Mouse (Mus musculus) stomach, embryonic 15.5 days (tissue): ENCODE data around the gene Pnmal2. TPM values are rescaled to one million over a fixed set of nuclear protein-coding genes. Genes with fewer than 3 reads are reported as not detected.

Experiments
- ATAC-seq: fragments of 200-750 bp; cut with Nextera tagmentation; 2 replicates; pipeline ENCODE4 v1.8.0; 2017; ENCODE audit warnings: low read depth, moderate number of reproducible peaks, moderate TSS enrichment; ENCODE audit not compliant: insufficient read depth, low FRiP score
- H3K27ac ChIP-seq: fragments of 300-500 bp; sonication (generic); 2 replicates; pipeline ENCODE4 v1.5.1; 2015; ENCODE audit warnings: mild to moderate bottlenecking, inconsistent platforms
- H3K27me3 ChIP-seq: fragments of 300-500 bp; sonication (generic); replicated peaks from 2 replicates; pipeline ENCODE4 v1.6.1; 2015; ENCODE audit warnings: inconsistent platforms
- H3K36me3 ChIP-seq: fragments of 300-500 bp; sonication (generic); 2 replicates; pipeline ENCODE4 v1.6.1; 2015; ENCODE audit warnings: inconsistent platforms
- H3K4me1 ChIP-seq: fragments of 300-500 bp; sonication (generic); 2 replicates; pipeline ENCODE4 v1.6.1; 2015; ENCODE audit warnings: inconsistent platforms
- H3K4me2 ChIP-seq: fragments of 300-500 bp; sonication (generic); 2 replicates; pipeline ENCODE4 v1.6.1; 2015; ENCODE audit warnings: mild to moderate bottlenecking, inconsistent platforms
- H3K4me3 ChIP-seq: fragments of 300-500 bp; sonication (generic); replicated peaks from 2 replicates; pipeline ENCODE4 v1.5.1; 2015; ENCODE audit warnings: inconsistent platforms
- H3K9ac ChIP-seq: fragments of 300-500 bp; sonication (generic); 2 replicates; pipeline ENCODE4 v1.6.1; 2015; ENCODE audit warnings: inconsistent platforms
- H3K9me3 ChIP-seq: fragments of 300-500 bp; sonication (generic); 2 replicates; pipeline ENCODE4 v1.6.1; 2016; ENCODE audit warnings: inconsistent platforms
- WGBS: fragments of 180-500 bp; shearing (Covaris S2); methylation state at CpG from one replicate; pipeline ENCODE4 v1.1.7; 2015; 5-methylcytosine and 5-hydroxymethylcytosine counted together
- polyA plus RNA-seq: library from polyadenylated mRNA; unstranded; fragments of >200 nt; fragmentation: Nextera tagmentation; extraction: Ambion mirVana; gene quantifications from 2 replicates; pipeline ENCODE4 v1.2.1, GENCODE M21; 2015

The Pnmal2 gene
- polyA plus RNA-seq, 1 experiment from 2014 or later, result 10.2 TPM

- H3K9me3 ChIP-seq, result no peaks in the 10 kb centered on the region
- H3K4me3 ChIP-seq, result no peak overlapping the region
- H3K27me3 ChIP-seq, result no peaks in the 10 kb centered on the region
- H3K4me2 ChIP-seq, result no peak overlapping the region
- ATAC-seq, result no peak
- H3K36me3 ChIP-seq, result peaks cover 40% of the 10 kb centered on the region
- H3K27ac ChIP-seq, result no peak overlapping the region
- H3K4me1 ChIP-seq, result peaks cover 46% of the 10 kb centered on the region
- 70% methylated on average over 13 of the region's 13 CpGs for WGBS
- H3K9ac ChIP-seq, result no peak overlapping the region
Measured at GRCm38 (mm10) chr7:16919395-16920149, 24.9 kb upstream of the Pnmal2 start.

GRCm38 (mm10) chr7:16920150-16920579 lies 24.3 kb upstream of the Pnmal2 start:
- H3K4me3 ChIP-seq, result no peak overlapping the region
- H3K9me3 ChIP-seq, result no peaks in the 10 kb centered on the region
- H3K4me2 ChIP-seq, result no peak overlapping the region
- peaks cover 46% of the 10 kb centered on the region for H3K4me1 ChIP-seq
- H3K27me3 ChIP-seq, result no peaks in the 10 kb centered on the region
- 78% methylated on average over 7 of the region's 7 CpGs for WGBS
- no peak for ATAC-seq
- H3K27ac ChIP-seq, result no peak overlapping the region
- no peak overlapping the region for H3K9ac ChIP-seq
- H3K36me3 ChIP-seq, result peaks cover 34% of the 10 kb centered on the region

DNA sequence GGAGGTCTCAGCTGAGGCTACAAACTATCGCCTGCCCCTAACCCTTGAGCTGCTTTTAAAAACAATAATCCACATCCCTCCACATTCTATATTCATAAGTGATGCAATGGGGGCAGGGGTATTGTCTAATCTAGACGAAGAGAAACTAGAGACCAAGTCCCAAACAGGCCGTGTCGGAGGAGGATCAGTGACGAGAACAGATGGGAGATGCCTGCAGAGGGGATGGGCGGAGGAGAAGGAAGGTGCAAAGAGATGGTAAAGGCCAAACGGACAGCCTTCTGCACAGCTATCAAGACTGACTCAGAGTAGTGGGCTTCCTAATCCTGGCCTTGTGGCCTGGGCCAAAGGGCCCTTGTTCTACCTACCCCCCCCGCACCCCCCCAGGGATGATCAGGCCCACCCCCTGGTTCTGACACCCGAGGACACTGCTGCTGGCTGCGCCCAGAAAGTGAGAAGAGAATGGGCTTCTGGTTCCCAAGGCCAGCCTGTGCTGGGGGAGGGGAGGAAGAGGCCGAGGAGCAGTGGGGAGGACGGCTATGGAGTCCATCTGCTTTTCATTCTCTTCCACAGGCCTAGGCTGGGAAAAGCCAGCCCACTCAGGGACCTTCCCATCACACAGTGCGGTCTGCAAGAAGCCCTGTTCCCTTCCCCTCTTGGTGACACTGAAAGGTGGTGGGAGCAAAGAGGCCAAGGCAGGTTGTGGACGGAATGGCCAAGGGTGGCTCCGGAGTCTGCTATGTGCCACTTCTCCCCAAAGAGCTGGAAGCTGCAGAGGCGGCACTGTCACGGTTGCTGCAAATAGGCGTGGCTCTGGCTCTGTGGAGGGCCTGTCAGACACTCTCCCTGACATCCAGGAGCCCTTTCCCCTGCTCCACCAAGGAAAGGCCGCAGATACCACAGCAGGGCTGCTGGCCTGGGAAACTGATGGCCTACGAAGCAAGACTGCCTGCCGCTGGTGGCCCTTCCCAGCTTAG lies 23.4 kb upstream of the Pnmal2 start:
- no peak for ATAC-seq
- peak overlapping the region; percentile 97 for H3K9ac ChIP-seq
- 43% methylated on average over 21 of the region's 21 CpGs for WGBS
- no peaks in the 10 kb centered on the region for H3K9me3 ChIP-seq
- no peaks in the 10 kb centered on the region for H3K27me3 ChIP-seq
- peaks cover 27% of the 10 kb centered on the region for H3K36me3 ChIP-seq
- peaks cover 46% of the 10 kb centered on the region for H3K4me1 ChIP-seq
- peak overlapping the region; percentile 72 for H3K27ac ChIP-seq
- H3K4me3 ChIP-seq, result peak overlapping the region; percentile 98
- H3K4me2 ChIP-seq, result peak overlapping the region; percentile 78

GRCm38 (mm10) chr7:16921881-16922335 lies 22.6 kb upstream of the Pnmal2 start:
- no peaks in the 10 kb centered on the region for H3K9me3 ChIP-seq
- ATAC-seq, result no peak
- H3K9ac ChIP-seq, result peak overlapping the region; percentile 97; the same call in 1 of the 2 replicates
- peaks cover 20% of the 10 kb centered on the region for H3K36me3 ChIP-seq
- H3K4me2 ChIP-seq, result peak overlapping the region; percentile 78
- no peaks in the 10 kb centered on the region for H3K27me3 ChIP-seq
- H3K27ac ChIP-seq, result peak overlapping the region; percentile 72
- H3K4me1 ChIP-seq, result peaks cover 46% of the 10 kb centered on the region
- 34% methylated on average over 6 of the region's 6 CpGs for WGBS
- H3K4me3 ChIP-seq, result peak overlapping the region; percentile 98

- H3K27me3 ChIP-seq, result no peaks in the 10 kb centered on the region
- no peak for ATAC-seq
- peak overlapping the region; percentile 78 for H3K4me2 ChIP-seq
- peak overlapping the region; percentile 72 for H3K27ac ChIP-seq
- H3K4me3 ChIP-seq, result peak overlapping the region; percentile 98
- peaks cover 14% of the 10 kb centered on the region for H3K36me3 ChIP-seq
- H3K4me1 ChIP-seq, result peaks cover 46% of the 10 kb centered on the region
- 34% methylated on average over 10 of the region's 10 CpGs for WGBS
- H3K9me3 ChIP-seq, result no peaks in the 10 kb centered on the region
- H3K9ac ChIP-seq, result peak overlapping the region; percentile 97
Measured at GRCm38 (mm10) chr7:16922360-16922973, 22.0 kb upstream of the Pnmal2 start.

- WGBS, result under 1% methylated on average over 57 of the region's 57 CpGs
- ATAC-seq, result no peak; the same call in 1 of the 2 replicates
- Histone ChIP-seq H3K27me3 (no peaks in the 10 kb centered on the region), H3K4me3 (peak overlapping the region; percentile 98), H3K36me3 (peaks cover 4% of the 10 kb centered on the region; the same call in 1 of the 2 replicates), H3K9ac (peak overlapping the region; percentile 97), H3K4me1 (peaks cover 39% of the 10 kb centered on the region), H3K4me2 (peak overlapping the region; percentile 78), H3K27ac (peak overlapping the region; percentile 97), H3K9me3 (no peaks in the 10 kb centered on the region)
Measured at GRCm38 (mm10) chr7:16923283-16924036, 21.0 kb upstream of the Pnmal2 start.

DNA sequence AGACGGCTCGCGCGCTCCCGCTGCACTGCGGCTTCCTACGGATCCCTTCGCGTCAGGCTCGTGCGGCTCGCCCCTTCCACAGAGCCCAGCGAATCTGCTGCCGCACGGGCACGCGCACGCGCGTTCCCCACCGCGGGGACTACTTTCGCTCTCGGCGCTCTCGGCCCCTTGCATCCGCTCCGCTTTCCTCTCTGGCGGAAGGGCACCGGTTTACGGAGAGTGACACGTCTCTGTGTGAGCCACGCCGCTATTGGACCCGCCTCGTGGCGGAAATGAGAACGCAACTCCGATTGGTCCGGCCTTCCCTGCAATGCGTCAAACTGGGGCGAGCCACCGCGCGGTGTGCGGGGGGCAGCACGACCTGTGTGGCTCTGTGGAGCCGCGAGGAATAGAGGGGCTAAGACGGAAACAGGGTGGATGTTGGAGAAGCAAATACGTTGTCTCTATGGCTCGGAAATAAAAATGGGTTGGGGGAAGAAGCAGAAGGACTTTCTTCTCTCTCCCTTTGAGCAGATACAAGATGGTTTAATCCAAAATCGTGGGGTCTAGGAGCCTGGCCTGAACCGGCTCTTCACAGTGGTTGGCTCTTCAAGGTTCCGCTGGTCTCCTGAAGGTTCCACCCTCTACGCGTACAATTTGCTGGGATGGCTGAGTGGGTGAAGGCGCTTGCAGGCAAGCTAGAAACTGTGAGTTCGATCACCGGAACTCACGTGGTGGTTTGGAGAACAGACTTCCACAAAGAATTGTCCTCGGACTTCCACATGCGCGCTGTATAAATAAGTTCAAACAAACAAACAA lies 20.2 kb upstream of the Pnmal2 start, which contains the start of gene Calm3:
Gene Calm3 (minus strand): TSS at position 78 of the 798 bp plus-strand sequence.
- H3K27ac ChIP-seq, result peak within 1 kb of the TSS; percentile 97
- H3K9ac ChIP-seq, result peak within 1 kb of the TSS; percentile 97
- WGBS, result 2% methylated on average over 64 of the region's 64 CpGs
- H3K4me3 ChIP-seq, result peak within 1 kb of the TSS; percentile 98
- peaks cover 38% of the 10 kb centered on the region for H3K4me1 ChIP-seq
- peak within 1 kb of the TSS; percentile 78 for H3K4me2 ChIP-seq
- no peaks in the 10 kb centered on the region for H3K36me3 ChIP-seq
- no peaks in the 10 kb centered on the region for H3K9me3 ChIP-seq
- ATAC-seq, result peak; percentile 88
- H3K27me3 ChIP-seq, result no peaks in the 10 kb centered on the region

DNA sequence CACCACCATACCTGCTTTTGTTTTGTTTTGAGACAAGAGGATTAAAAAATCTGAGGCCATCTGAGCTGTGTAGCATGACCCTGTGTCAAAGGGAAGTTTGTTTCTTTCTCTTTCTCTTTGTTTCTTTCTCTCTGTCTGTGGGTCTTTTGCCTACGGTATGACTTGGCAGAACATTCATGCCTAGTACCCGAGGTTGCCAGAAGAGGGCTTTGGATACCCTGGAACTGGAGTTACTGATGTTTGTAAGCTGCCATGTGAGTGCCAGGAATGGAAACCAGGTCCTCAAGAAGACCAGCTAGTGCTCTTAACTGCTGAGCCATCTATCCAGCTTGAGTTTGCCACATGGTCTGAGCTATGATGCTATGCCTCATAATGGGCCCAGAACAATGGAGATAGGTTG lies 16.1 kb upstream of the Pnmal2 start:
- Histone ChIP-seq H3K36me3 (no peaks in the 10 kb centered on the region), H3K9me3 (no peaks in the 10 kb centered on the region), H3K4me2 (no peak overlapping the region), H3K27me3 (no peaks in the 10 kb centered on the region), H3K9ac (no peak overlapping the region), H3K27ac (no peak overlapping the region), H3K4me1 (no peaks in the 10 kb centered on the region), H3K4me3 (no peak overlapping the region)
- 42% methylated on average over 2 of the region's 2 CpGs for WGBS
- no peak for ATAC-seq

DNA sequence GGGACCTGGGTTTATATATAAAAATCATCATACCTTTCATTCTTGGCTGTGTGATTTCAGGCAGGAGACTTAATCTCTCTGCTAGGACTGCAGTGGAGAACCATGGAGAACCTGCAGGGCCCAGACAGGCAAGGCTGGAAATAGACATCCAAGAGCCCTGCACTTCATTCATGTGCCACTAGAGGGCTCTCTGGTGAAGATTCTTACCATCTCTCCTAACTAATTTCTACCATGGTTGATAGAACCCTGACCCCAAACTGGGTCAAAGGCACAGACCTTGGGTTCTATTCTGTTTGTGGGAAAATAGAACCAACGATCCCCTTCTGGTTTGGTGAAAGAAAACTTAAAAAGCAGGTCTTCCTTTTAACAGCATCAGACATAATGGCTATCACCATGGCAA lies 13.6 kb upstream of the Pnmal2 start:
- H3K4me3 ChIP-seq, result no peak overlapping the region
- no peaks in the 10 kb centered on the region for H3K27me3 ChIP-seq
- H3K27ac ChIP-seq, result no peak overlapping the region
- no peaks in the 10 kb centered on the region for H3K9me3 ChIP-seq
- ATAC-seq, result no peak
- H3K4me1 ChIP-seq, result no peaks in the 10 kb centered on the region
- H3K36me3 ChIP-seq, result no peaks in the 10 kb centered on the region
- no peak overlapping the region for H3K9ac ChIP-seq
- no peak overlapping the region for H3K4me2 ChIP-seq
- 2% methylated on average over 1 of the region's 1 CpGs for WGBS

DNA sequence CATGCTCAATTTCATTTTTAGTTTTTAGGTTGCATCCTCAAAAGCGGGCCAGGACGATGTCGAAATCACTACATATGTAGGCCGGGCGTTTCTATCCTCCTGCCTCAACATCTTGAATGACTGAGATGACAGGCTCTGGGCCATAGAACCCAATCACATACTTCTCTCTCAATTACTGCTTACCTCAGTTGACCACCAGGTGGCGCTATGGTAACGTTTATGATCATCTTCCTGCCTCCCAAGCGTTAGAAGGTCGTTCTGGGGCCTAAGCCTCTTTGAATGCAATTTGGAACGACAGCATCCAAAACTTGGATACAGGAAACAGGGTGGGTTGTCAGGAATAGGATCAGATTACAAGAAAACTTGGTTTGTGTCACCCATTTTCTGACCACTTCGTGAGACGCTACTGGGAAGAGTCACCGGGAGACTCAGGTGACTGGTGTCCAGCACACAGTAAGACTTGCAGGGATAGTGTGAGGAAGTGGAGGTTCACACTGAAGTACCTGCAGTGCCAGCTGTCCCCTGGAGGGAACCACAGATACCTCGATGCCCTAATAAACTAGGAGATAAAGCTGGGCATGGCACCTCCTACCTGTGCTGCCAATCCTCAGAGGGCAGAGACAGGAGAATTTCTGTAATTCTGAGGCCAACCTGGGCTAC lies 12.4 kb upstream of the Pnmal2 start:
- ATAC-seq, result 0 out of 2 replicates have a peak, but pooled peaks have one; percentile 57

More for the DNA sequence above, 12.4 kb upstream of the Pnmal2 start:
- Histone ChIP-seq H3K36me3 (no peaks in the 10 kb centered on the region), H3K4me1 (no peaks in the 10 kb centered on the region), H3K9me3 (no peaks in the 10 kb centered on the region), H3K9ac (no peak overlapping the region), H3K27ac (no peak overlapping the region), H3K4me2 (no peak overlapping the region), H3K4me3 (no peak overlapping the region), H3K27me3 (no peaks in the 10 kb centered on the region)
- 17% methylated on average over 14 of the region's 14 CpGs for WGBS
